Mouse (Mus musculus) embryonic facial prominence, embryonic 13.5 days (tissue): ENCODE results near the gene Abca17. TPM values are rescaled to one million over a fixed set of nuclear protein-coding genes. Genes with fewer than 3 reads are reported as not detected.
A peak's percentile ranks its signal among the peaks of the same experiment; 100 is the strongest.

Source experiments
- ATAC-seq: fragments of 200-750 bp; cut with Nextera tagmentation; 2 replicates; pipeline ENCODE4 v1.8.0; 2017; ENCODE audit warnings: low read depth; ENCODE audit not compliant: insufficient number of reproducible peaks, insufficient read depth, low FRiP score, low TSS enrichment
- H3K27ac ChIP-seq: fragments of 300-500 bp; sonication (generic); 2 replicates; pipeline ENCODE4 v1.5.1; 2015; ENCODE audit warnings: moderate library complexity, mild to moderate bottlenecking, inconsistent platforms
- H3K27me3 ChIP-seq: fragments of 300-500 bp; sonication (generic); 2 replicates; pipeline ENCODE4 v1.6.1; 2015; ENCODE audit warnings: mild to moderate bottlenecking, inconsistent platforms
- H3K36me3 ChIP-seq: fragments of 300-500 bp; sonication (generic); 2 replicates; pipeline ENCODE4 v1.6.1; 2015; ENCODE audit warnings: mild to moderate bottlenecking, inconsistent platforms
- H3K4me1 ChIP-seq: fragments of 300-500 bp; sonication (generic); 2 replicates; pipeline ENCODE4 v1.6.1; 2015; ENCODE audit warnings: inconsistent platforms
- H3K4me2 ChIP-seq: fragments of 300-500 bp; sonication (generic); 2 replicates; pipeline ENCODE4 v1.6.1; 2015; ENCODE audit warnings: moderate library complexity, mild to moderate bottlenecking, inconsistent platforms
- H3K4me3 ChIP-seq: fragments of 300-500 bp; sonication (generic); 2 replicates; pipeline ENCODE4 v1.5.1; 2015; ENCODE audit warnings: mild to moderate bottlenecking, inconsistent platforms
- H3K9ac ChIP-seq: fragments of 300-500 bp; sonication (generic); 2 replicates; pipeline ENCODE4 v1.6.1; 2015; ENCODE audit warnings: mild to moderate bottlenecking, inconsistent platforms
- H3K9me3 ChIP-seq: fragments of 300-500 bp; sonication (generic); 2 replicates; pipeline ENCODE4 v1.6.1; 2016; ENCODE audit warnings: inconsistent platforms
- WGBS: fragments of 180-500 bp; shearing (Covaris S2); methylation state at CpG from one replicate; pipeline ENCODE4 v1.1.7; 2015; ENCODE audit warnings: mixed read lengths; 5-methylcytosine and 5-hydroxymethylcytosine counted together
- polyA plus RNA-seq: library from polyadenylated mRNA; unstranded; fragments of >200 nt; fragmentation: Nextera tagmentation; extraction: Ambion mirVana; gene quantifications from 2 replicates; pipeline ENCODE4 v1.2.1, GENCODE M21; 2015

The Abca17 gene
- not detected in 2 replicates for polyA plus RNA-seq

GRCm38 (mm10) chr17:24350926-24351759 is at the start of gene Abca17:
Abca17 (minus strand) TSS chr17:24351068.
- peak within 1 kb of the TSS; percentile 78 for H3K9ac ChIP-seq
- ATAC-seq: no peak
- peak within 1 kb of the TSS; percentile 99 for H3K4me2 ChIP-seq
- H3K4me3 ChIP-seq: peak within 1 kb of the TSS; percentile 74
- peaks cover 40% of the 10 kb centered on the region for H3K27me3 ChIP-seq
- no peaks in the 10 kb centered on the region for H3K9me3 ChIP-seq
- peaks cover 21% of the 10 kb centered on the region for H3K4me1 ChIP-seq
- whole genome bisulfite sequencing: 4% methylated on average over 42 of the region's 42 CpGs
- no peaks in the 10 kb centered on the region for H3K36me3 ChIP-seq
- no peak within 1 kb of the TSS for H3K27ac ChIP-seq

GRCm38 (mm10) chr17:24394456-24394855 is 43.6 kb upstream of the Abca17 start:
- WGBS: 84% methylated on average over 7 of the region's 7 CpGs
- H3K27me3 ChIP-seq: no peaks in the 10 kb centered on the region
- H3K9me3 ChIP-seq: no peaks in the 10 kb centered on the region
- no peak overlapping the region for H3K27ac ChIP-seq
- no peak overlapping the region for H3K4me3 ChIP-seq
- H3K9ac ChIP-seq: no peak overlapping the region
- no peak overlapping the region for H3K4me2 ChIP-seq
- H3K4me1 ChIP-seq: no peaks in the 10 kb centered on the region
- no peaks in the 10 kb centered on the region for H3K36me3 ChIP-seq
- no peak for ATAC-seq

- Histone ChIP-seq H3K9me3 (no peaks in the 10 kb centered on the region), H3K36me3 (no peaks in the 10 kb centered on the region), H3K4me2 (no peak overlapping the region), H3K27ac (no peak overlapping the region), H3K4me3 (no peak overlapping the region), H3K27me3 (no peaks in the 10 kb centered on the region), H3K4me1 (no peaks in the 10 kb centered on the region), H3K9ac (no peak overlapping the region)
- no peak for ATAC-seq
- 23% methylated on average over 4 of the region's 4 CpGs for WGBS
These were observed 42.7 kb upstream of the Abca17 start for GRCm38 (mm10) chr17:24393527-24393926.

GRCm38 (mm10) chr17:24391149-24391548 is 40.3 kb upstream of the Abca17 start:
- Histone ChIP-seq H3K36me3 (peaks cover 11% of the 10 kb centered on the region; the same call in 1 of the 2 replicates), H3K9ac (no peak overlapping the region), H3K9me3 (no peaks in the 10 kb centered on the region), H3K27ac (no peak overlapping the region), H3K4me1 (no peaks in the 10 kb centered on the region), H3K27me3 (no peaks in the 10 kb centered on the region), H3K4me2 (no peak overlapping the region), H3K4me3 (no peak overlapping the region)
- no peak for ATAC-seq
- 64% methylated on average over 8 of the region's 8 CpGs for WGBS

- Histone ChIP-seq H3K27me3 (no peaks in the 10 kb centered on the region), H3K36me3 (peaks cover 11% of the 10 kb centered on the region; the same call in 1 of the 2 replicates), H3K9ac (no peak overlapping the region), H3K27ac (no peak overlapping the region), H3K4me1 (no peaks in the 10 kb centered on the region), H3K4me2 (no peak overlapping the region), H3K4me3 (no peak overlapping the region), H3K9me3 (no peaks in the 10 kb centered on the region)
- no peak for ATAC-seq
- 4% methylated on average over 2 of the region's 2 CpGs for WGBS
These were observed 39.0 kb upstream of the Abca17 start for GRCm38 (mm10) chr17:24389865-24390264.

GRCm38 (mm10) chr17:24388711-24389110 is 37.8 kb upstream of the Abca17 start:
- Histone ChIP-seq H3K9ac (no peak overlapping the region), H3K4me1 (no peaks in the 10 kb centered on the region), H3K36me3 (peaks cover 11% of the 10 kb centered on the region; the same call in 1 of the 2 replicates), H3K27ac (no peak overlapping the region), H3K4me3 (no peak overlapping the region), H3K27me3 (no peaks in the 10 kb centered on the region), H3K4me2 (no peak overlapping the region), H3K9me3 (no peaks in the 10 kb centered on the region)
- ATAC-seq: no peak
- 85% methylated on average over 5 of the region's 5 CpGs for WGBS

- no peak overlapping the region for H3K27ac ChIP-seq
- H3K9ac ChIP-seq: no peak overlapping the region; the same call in 1 of the 2 replicates
- no peaks in the 10 kb centered on the region for H3K9me3 ChIP-seq
- H3K27me3 ChIP-seq: no peaks in the 10 kb centered on the region
- no peak overlapping the region for H3K4me3 ChIP-seq
- 76% methylated on average over 8 of the region's 8 CpGs for WGBS
- H3K4me2 ChIP-seq: no peak overlapping the region
- peaks cover 11% of the 10 kb centered on the region; the same call in 1 of the 2 replicates for H3K36me3 ChIP-seq
- no peaks in the 10 kb centered on the region for H3K4me1 ChIP-seq
- ATAC-seq: no peak
These were observed 32.9 kb upstream of the Abca17 start for GRCm38 (mm10) chr17:24383789-24384188.

- ATAC-seq: no peak
- H3K4me1 ChIP-seq: no peaks in the 10 kb centered on the region
- H3K4me2 ChIP-seq: no peak overlapping the region
- H3K27ac ChIP-seq: no peak overlapping the region
- H3K4me3 ChIP-seq: no peak overlapping the region
- H3K36me3 ChIP-seq: no peaks in the 10 kb centered on the region
- H3K9ac ChIP-seq: peak overlapping the region; percentile 4; the same call in 1 of the 2 replicates
- WGBS: 88% methylated on average over 2 of the region's 2 CpGs
- H3K27me3 ChIP-seq: no peaks in the 10 kb centered on the region
- no peaks in the 10 kb centered on the region for H3K9me3 ChIP-seq
These were observed 27.6 kb upstream of the Abca17 start for GRCm38 (mm10) chr17:24378496-24378895.

- WGBS: 92% methylated on average over 6 of the region's 6 CpGs
- H3K27ac ChIP-seq: no peak overlapping the region
- H3K27me3 ChIP-seq: no peaks in the 10 kb centered on the region
These were observed 25.0 kb upstream of the Abca17 start for GRCm38 (mm10) chr17:24375886-24376285.

GRCm38 (mm10) chr17:24375094-24375712 is 24.3 kb upstream of the Abca17 start:
- WGBS: 65% methylated on average over 5 of the region's 5 CpGs
- H3K36me3 ChIP-seq: no peaks in the 10 kb centered on the region
- no peak overlapping the region for H3K4me3 ChIP-seq

More at GRCm38 (mm10) chr17:24375886-24376285, 25.0 kb upstream of the Abca17 start:
- H3K9ac ChIP-seq: no peak overlapping the region
- H3K36me3 ChIP-seq: no peaks in the 10 kb centered on the region
- no peaks in the 10 kb centered on the region for H3K9me3 ChIP-seq
- H3K4me1 ChIP-seq: no peaks in the 10 kb centered on the region
- no peak overlapping the region for H3K4me3 ChIP-seq
- ATAC-seq: no peak
- H3K4me2 ChIP-seq: no peak overlapping the region

GRCm38 (mm10) chr17:24365863-24366262 is 15.0 kb upstream of the Abca17 start:
- WGBS: 61% methylated on average over 13 of the region's 13 CpGs
- ATAC-seq: no peak
- Histone ChIP-seq H3K9ac (peak overlapping the region; percentile 4; the same call in 1 of the 2 replicates), H3K4me3 (no peak overlapping the region), H3K36me3 (no peaks in the 10 kb centered on the region), H3K4me1 (no peaks in the 10 kb centered on the region), H3K27ac (no peak overlapping the region), H3K9me3 (no peaks in the 10 kb centered on the region), H3K4me2 (no peak overlapping the region), H3K27me3 (no peaks in the 10 kb centered on the region)

More at GRCm38 (mm10) chr17:24375094-24375712, 24.3 kb upstream of the Abca17 start:
- Histone ChIP-seq H3K9ac (no peak overlapping the region), H3K4me2 (no peak overlapping the region), H3K4me1 (no peaks in the 10 kb centered on the region), H3K27ac (no peak overlapping the region), H3K9me3 (no peaks in the 10 kb centered on the region), H3K27me3 (no peaks in the 10 kb centered on the region)
- ATAC-seq: no peak

- H3K4me2 ChIP-seq: no peak overlapping the region
- 86% methylated on average over 9 of the region's 9 CpGs for WGBS
- no peak overlapping the region for H3K9ac ChIP-seq
- no peak overlapping the region for H3K4me3 ChIP-seq
- H3K27me3 ChIP-seq: no peaks in the 10 kb centered on the region
- ATAC-seq: no peak
- H3K4me1 ChIP-seq: no peaks in the 10 kb centered on the region
- H3K9me3 ChIP-seq: no peaks in the 10 kb centered on the region
- H3K36me3 ChIP-seq: no peaks in the 10 kb centered on the region
- H3K27ac ChIP-seq: no peak overlapping the region
These were observed 13.6 kb upstream of the Abca17 start for GRCm38 (mm10) chr17:24364461-24364860.
